Mouse (Mus musculus): ENCODE data around the gene Spon1.

The Spon1 gene

GRCm38 (mm10) chr7:113841521-113841920 lies 75.7 kb downstream of the Spon1 start:
- DNase-seq (ENCODE audit: low spot score in 2 of 2): no peak

GRCm38 (mm10) chr7:113843150-113843549 lies 77.4 kb downstream of the Spon1 start:
- no peak for DNase-seq (ENCODE audit: low spot score in 2 of 2)

DNA sequence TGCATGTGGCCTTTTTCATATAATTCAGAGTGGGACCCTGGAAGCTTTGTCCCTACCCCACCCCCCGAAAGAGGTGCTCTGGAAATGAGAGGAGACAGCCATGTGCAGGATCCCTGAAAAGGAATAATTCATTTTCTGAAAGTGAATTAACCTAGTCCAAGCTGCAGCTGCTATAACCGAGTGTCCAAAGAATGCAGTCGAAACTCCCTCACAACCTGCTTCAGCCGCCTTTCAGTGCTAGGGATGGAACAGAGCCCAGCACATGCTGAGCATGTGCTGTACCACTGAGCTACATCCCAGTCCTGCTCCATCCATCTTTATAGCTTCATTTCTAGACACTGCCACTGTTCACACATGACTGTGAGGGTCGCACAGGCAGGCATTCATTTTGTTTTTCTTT lies 79.4 kb downstream of the Spon1 start:
- no peak for DNase-seq (ENCODE audit: low spot score in 2 of 2)

DNA sequence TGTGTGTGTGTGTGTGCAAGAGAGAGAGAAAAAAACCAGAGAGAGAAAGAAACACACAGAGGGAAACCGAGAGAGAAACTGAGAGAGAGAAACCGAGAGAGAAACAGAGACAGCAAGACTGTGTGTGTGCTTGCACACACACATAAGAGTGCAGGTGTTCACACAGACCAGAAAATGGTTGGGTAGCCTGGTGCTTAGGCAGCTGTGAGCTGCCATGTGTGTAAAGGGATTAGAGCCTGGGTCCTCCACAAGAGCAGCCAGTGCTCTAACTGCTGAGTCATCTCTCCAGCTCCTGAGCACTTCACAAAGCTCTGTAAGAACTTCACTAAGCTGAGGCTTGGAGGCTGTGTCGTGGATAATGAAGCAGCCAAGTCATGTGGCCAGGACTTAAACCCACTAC lies 80.8 kb downstream of the Spon1 start:
- DNase-seq (ENCODE audit: low spot score in 2 of 2): no peak

DNA sequence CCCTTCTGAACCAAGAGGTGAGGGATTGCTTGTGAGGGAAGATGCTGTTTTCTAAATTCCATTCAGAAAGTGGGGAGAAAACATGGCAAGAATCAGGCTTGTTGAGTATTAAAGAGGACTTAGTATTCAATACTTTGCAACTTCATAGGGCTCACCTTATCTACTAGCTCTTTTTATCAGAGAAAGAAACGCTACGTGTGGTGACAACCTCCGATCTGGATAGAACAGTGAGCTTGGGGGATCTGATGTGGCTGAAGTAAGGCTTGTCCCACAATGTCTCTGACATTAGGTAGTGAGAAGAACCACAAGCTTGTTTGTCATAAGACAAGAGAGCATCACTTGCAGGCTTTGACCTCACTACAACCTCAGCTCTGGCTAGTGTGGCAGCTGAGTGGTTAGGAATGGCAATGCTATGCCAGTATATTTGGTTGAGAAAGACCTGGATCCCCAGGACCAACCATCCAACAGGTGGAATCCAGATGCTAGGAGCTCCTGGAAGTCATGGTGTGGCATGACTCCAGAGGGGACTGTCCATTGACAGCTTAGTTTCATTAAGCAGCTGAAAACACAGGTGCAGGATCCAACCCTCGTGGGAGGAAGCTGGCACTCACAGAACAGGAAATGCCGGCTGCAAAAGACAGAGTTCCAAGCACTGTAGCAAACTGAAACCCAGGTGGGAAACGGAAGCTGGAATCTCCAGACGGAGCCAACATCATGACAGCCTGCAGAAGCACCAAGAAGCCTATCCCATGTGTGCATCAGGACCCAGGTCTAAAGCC lies 81.4 kb downstream of the Spon1 start:
- no peak for DNase-seq (ENCODE audit: low spot score in 2 of 2)

- DNase-seq (ENCODE audit: low spot score in 2 of 2): no peak
These were observed 84.6 kb downstream of the Spon1 start for GRCm38 (mm10) chr7:113850389-113850788.

DNA sequence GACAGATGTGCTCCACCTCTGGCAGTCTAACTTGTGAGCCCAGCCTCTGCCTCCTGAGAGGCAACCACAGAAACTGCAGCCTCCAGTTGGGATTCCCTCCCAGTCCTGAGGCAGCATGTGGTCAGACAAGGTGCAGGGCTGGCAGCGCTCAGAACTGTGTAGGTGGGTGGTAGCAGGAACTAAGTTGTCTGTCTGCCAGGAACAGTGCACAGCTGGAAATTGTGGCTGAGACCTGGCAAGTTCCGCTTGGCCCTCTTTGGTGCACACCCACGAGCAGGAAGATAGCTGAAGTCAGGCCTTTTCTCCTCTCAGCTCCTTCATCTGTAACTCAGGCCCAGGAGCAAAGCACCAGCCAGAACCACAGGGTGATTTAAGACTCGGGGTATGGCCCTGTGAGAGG lies 89.6 kb downstream of the Spon1 start:
- DNase-seq (ENCODE audit: low spot score in 2 of 2): peak in 1 of 2 experiments; percentile 23

DNA sequence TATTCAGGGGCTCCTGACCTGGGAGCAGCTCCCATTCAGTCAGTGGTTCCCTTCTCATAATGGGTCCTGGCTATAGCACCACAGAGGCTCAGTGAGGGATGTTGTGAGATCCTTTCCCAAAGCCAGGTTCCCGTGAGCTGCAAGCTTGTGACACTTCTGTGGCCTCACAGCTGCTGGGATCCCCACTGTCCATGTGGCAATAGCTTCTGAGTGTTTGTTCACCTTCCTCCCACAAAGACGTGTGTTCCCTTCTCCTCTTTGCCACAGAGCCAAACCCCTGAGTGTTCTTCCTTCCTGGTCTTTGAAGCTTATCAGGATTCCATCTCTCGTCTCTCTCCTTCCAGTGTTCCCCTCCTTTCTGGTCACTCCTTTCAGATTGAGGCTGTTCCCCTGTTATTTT lies 90.3 kb downstream of the Spon1 start:
- no peak for DNase-seq (ENCODE audit: low spot score in 2 of 2)

DNA sequence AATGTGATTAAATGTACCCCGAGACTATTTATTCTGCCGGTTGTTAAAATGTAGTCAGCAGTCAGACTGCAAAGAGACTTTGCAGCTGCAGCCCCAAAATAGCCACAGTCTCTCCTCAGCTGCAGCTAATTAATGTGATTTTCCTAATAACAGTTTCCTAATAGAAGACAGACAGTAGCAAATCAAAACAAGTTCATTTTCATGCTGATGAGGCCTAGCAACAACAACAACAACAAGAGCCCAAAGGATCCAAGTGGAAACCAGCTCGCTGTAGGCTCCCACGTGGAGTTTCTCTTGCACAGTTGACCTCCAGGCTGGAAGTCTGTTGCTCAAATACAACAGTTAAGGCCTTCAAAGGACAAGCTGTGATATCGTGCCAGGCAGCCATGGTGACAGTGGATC lies 93.7 kb downstream of the Spon1 start:
- DNase-seq (ENCODE audit: low spot score in 2 of 2): no peak

DNA sequence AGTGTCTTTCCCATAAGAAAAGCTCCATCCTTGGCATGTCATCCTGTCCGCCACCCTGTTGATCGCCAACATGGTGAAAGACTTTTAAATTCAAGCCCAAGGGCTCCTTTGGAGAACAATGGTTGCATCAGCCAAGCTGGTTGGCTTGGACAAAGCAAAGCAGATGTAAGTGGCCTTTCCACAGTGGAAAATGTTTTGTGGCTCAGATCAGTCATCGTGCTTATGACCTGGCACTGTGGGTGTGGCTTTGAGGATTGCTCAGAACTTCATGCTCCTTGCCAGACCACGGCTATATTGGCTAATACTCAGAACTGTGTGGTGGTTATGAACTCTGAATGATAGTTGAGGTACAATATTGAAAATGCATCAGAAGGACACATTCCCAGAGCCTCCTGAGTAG lies 96.2 kb downstream of the Spon1 start:
- DNase-seq (ENCODE audit: low spot score in 2 of 2): no peak

DNA sequence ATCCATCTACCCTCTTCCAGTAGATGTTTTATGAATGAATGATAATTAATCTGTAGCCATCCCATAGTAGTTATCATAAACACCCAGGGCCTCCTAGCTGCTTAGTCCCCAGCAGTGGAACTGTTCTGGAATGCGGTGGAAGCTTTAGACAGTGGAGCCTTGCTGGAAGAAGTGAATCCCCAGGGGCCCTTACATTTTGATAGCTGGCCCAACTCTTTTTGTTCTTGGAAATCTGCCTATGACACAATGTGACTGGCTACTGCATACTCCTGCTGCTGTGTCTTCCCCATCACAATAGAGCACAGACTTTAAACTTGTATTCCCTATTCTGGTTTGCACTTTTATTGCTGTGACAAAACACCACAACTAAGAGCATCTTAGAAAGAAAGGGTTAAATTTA lies 107.0 kb downstream of the Spon1 start:
- DNase-seq (ENCODE audit: low spot score in 2 of 2): no peak

- no peak for DNase-seq (ENCODE audit: low spot score in 2 of 2)
These were observed 111.7 kb downstream of the Spon1 start for GRCm38 (mm10) chr7:113877451-113877850.

DNA sequence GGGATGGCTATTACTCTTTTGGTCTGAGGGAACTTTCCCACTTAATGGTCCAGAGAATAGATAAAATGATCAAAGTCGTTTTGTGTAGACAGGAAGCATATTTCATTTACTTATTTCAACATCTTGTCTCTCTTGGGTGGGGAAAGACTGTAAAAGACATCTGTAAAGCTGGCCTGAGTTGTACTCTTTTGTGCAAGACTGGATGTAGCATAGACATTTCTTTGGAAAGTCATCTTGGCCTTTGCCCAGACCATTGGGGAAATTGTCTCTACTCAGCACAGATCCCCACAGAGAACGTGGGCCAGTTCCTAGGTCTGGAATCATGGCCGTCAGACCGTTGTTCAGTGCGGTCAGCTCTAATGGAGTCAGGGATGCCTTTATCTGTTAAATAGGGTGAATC lies 112.1 kb downstream of the Spon1 start:
- DNase-seq (ENCODE audit: low spot score in 2 of 2): no peak

GRCm38 (mm10) chr7:113879085-113879501 lies 113.3 kb downstream of the Spon1 start:
- no peak for DNase-seq (ENCODE audit: low spot score in 2 of 2)

DNA sequence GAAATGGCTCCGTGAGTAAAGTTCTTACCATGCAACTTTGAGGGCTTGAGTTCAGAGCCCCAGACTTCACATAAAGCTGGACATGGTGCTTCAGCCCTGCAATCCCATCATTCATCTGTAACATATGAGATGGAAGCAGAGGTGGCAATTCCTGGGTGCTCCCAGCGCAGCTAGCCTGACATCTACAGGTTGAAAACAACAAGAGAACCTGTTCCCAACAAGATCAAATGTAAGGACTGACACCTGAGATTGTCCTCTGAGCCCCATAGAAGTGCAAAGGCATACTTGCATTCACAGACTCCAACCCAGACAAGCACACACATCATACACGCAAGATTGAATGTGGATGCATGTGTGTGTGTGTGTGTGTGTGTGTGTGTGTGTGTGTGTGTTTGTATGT lies 114.2 kb downstream of the Spon1 start:
- no peak for DNase-seq (ENCODE audit: low spot score in 2 of 2)

GRCm38 (mm10) chr7:113890782-113891181 lies 125.0 kb downstream of the Spon1 start:
- DNase-seq (ENCODE audit: low spot score in 2 of 2): no peak

GRCm38 (mm10) chr7:113891491-113891890 lies 125.7 kb downstream of the Spon1 start:
- DNase-seq (ENCODE audit: low spot score in 2 of 2): no peak

DNA sequence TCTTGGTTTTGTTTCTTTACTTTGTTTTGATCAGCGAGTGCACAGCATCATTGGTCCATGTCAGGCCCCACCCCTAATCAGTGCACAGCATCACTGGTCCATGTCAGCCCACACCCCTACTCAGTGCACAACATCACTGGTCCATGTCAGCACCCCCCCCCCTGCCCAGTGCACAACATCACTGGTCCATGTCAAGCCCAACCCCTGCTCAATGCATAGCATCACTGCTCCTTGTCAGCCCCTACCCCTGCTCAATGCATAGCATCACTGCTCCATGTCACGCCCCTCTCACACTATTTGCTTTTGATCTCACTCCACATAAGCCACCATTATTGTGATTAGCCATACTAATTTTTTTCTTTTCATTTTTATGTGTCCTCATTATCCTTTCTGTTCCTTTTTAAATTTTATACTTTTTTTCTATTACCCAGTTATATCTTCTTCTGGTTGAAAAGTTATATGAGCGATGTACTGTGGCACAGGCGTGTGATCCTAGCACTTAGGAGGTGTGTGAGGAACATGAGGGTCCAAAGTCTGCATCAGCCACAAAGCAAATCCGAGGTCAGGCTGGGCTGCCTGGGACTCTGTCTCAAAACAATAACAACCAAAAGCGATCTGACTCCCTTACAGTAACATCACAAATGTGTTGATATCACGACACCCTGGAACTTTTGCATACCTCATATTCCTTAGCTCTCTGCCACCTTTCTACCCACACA lies 128.3 kb downstream of the Spon1 start:
- DNase-seq (ENCODE audit: low spot score in 2 of 2): no peak

DNA sequence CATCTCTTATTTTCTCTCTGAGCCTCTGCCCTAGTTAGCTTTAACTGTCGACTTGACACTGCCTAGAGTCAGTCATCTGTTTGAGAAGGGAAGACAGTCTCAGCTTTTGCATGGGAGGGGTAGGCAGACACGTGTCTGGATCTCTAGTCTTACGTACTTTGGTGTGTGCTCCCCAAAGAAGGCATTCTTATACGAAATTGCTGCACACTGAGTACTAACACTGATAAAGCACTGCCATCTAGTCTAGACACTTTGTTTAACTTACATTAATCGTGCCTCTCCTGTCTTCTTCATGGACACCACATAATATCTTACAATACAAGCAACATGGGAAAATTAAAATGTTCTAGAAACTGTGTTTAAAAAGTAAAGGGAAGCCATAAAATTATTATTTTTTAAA lies 129.5 kb downstream of the Spon1 start:
- DNase-seq (ENCODE audit: low spot score in 2 of 2): no peak

DNA sequence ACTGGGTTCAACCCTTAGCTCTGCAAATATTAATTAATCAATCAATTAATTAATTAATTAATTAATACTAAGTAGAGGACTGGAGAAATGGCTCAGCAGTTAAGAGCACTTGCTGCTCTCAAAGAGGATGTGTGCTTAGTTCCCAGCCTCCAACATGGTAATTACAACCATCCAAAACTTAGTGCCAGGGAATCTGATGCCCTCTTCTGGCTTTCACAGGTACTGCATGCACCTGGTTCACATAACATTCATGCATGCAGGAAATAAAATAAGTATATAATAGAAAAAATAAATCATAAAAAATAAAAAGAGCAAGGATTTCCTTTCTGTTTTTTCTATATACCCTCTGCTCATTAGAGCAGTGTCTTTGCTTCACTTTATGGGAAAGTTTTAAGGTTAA lies 132.6 kb downstream of the Spon1 start:
- no peak for DNase-seq (ENCODE audit: low spot score in 2 of 2)

- DNase-seq (ENCODE audit: low spot score in 2 of 2): no peak
These were observed 135.7 kb downstream of the Spon1 start for GRCm38 (mm10) chr7:113901511-113901910.

DNA sequence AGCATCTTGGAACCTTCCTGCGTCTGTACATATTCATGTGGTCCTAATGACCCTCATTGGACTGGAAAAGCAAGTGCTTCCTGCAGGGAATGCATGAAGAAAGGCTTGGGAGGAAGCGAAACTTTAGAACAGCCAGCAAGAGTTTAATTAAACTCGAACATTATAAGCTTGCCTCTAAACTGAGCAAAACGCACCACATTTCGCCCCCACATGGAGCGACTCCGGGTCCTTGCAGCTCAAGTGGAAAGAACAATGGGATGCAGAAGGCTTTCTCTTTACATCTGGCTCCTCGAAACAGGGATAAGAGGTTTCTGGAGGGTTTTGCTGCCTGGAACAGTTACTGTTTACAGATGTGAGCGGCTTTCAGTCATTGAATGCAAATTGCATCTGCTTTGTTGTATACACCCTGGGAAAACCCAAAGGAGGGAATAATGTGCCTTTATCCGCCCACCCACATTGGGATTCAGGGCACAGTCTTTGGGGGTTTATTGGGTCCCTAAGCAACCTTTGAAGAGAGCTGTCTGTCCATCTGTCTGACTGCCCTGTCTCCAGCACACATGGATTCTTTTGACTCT lies 136.2 kb downstream of the Spon1 start:
- no peak for DNase-seq (ENCODE audit: low spot score in 2 of 2)
